Mouse (Mus musculus) heart, embryonic 13.5 days (tissue): Measurements from ENCODE around the gene Arhgef39. TPM values are rescaled to one million over a fixed set of nuclear protein-coding genes. Genes with fewer than 3 reads are reported as not detected.

Experiments used
- ATAC-seq: fragments of 200-750 bp; cut with Nextera tagmentation; 2 replicates; pipeline ENCODE4 v1.8.0; 2017; ENCODE audit warnings: moderate TSS enrichment; ENCODE audit not compliant: insufficient number of reproducible peaks, low FRiP score, low TSS enrichment; ENCODE audit errors: extremely low read depth
- H3K27ac ChIP-seq: fragments of 300-500 bp; sonication (generic); replicated peaks from 2 replicates; pipeline ENCODE4 v1.5.1; 2015; ENCODE audit warnings: moderate library complexity, mild to moderate bottlenecking, inconsistent platforms
- H3K27me3 ChIP-seq: fragments of 300-500 bp; sonication (generic); replicated peaks from 2 replicates; pipeline ENCODE4 v1.6.1; 2015; ENCODE audit warnings: mild to moderate bottlenecking, inconsistent platforms
- H3K36me3 ChIP-seq: fragments of 300-500 bp; sonication (generic); 2 replicates; pipeline ENCODE4 v1.6.1; 2015; ENCODE audit warnings: mild to moderate bottlenecking, inconsistent platforms
- H3K4me1 ChIP-seq: fragments of 300-500 bp; sonication (generic); 2 replicates; pipeline ENCODE4 v1.6.1; 2015; ENCODE audit warnings: inconsistent platforms
- H3K4me2 ChIP-seq: fragments of 300-500 bp; sonication (generic); 2 replicates; pipeline ENCODE4 v1.6.1; 2015; ENCODE audit warnings: inconsistent platforms, mild to moderate bottlenecking, moderate library complexity
- H3K4me3 ChIP-seq: fragments of 300-500 bp; sonication (generic); 2 replicates; pipeline ENCODE4 v1.5.1; 2015; ENCODE audit warnings: moderate library complexity, mild to moderate bottlenecking, inconsistent platforms
- H3K9ac ChIP-seq: fragments of 300-500 bp; sonication (generic); 2 replicates; pipeline ENCODE4 v1.6.1; 2015; ENCODE audit warnings: inconsistent platforms, mild to moderate bottlenecking, moderate library complexity
- H3K9me3 ChIP-seq: fragments of 300-500 bp; sonication (generic); 2 replicates; pipeline ENCODE4 v1.6.1; 2016; ENCODE audit warnings: inconsistent platforms
- WGBS: fragments of 180-500 bp; shearing (Covaris S2); methylation state at CpG from one replicate; pipeline ENCODE4 v1.1.7; 2015; ENCODE audit warnings: mixed read lengths; 5-methylcytosine and 5-hydroxymethylcytosine counted together
- polyA plus RNA-seq: library from polyadenylated mRNA; unstranded; fragments of >200 nt; fragmentation: Nextera tagmentation; extraction: Ambion mirVana; gene quantifications from 2 replicates; pipeline ENCODE4 v1.2.1, GENCODE M21; 2015

The Arhgef39 gene
- polyA plus RNA-seq, 1 experiment from 2014 or later = 32.0 TPM

DNA sequence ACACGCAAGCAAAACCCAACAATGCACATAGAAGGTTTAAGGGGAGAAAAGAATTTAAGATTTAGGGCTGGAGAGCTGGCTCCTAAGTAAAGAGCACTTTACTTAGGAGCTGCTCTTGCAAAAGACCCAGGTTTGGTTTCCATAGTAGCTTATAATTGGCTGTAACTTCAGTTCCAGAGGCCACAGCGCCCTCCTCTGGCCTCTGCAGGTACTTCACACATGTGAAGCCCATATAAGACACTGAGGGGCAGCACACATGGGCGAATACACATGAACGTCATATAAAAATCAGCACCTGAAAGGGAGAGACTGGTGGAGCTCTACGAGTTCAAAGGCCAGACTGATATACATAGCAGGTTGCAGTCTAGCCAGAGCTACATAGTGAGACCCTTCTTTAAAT, 28.4 kb upstream of the Arhgef39 start:
- H3K4me3 ChIP-seq = no peak overlapping the region
- no peak for ATAC-seq
- H3K9ac ChIP-seq = no peak overlapping the region
- H3K27me3 ChIP-seq = peaks cover 14% of the 10 kb centered on the region
- H3K36me3 ChIP-seq = peaks cover 27% of the 10 kb centered on the region
- H3K9me3 ChIP-seq = no peaks in the 10 kb centered on the region; the same call in 1 of the 2 replicates
- peaks cover 30% of the 10 kb centered on the region for H3K4me1 ChIP-seq
- H3K4me2 ChIP-seq = no peak overlapping the region
- H3K27ac ChIP-seq = no peak overlapping the region
- WGBS = 64% methylated on average over 5 of the region's 5 CpGs

DNA sequence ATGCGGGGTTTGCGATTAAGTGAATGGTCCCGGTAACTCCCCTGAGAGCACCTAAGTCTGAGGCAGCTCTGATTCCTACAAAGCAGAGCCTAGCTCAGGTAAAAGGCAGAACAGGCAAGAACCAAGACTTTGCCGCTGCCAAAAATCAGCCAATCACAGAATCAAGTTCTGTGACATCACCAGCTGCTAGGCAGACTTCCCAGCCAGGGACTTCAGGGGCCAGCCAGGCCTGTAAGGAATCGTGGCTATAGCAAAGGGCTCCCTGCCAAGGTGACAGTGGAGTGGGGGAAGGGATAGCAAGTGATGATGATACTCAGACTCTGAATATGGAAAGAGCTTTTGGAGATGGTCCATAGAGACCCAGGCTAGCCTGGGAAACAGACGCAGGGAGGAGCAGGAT, 20.5 kb upstream of the Arhgef39 start:
- 10% methylated on average over 6 of the region's 6 CpGs for WGBS
- Histone ChIP-seq H3K9ac (peak overlapping the region; percentile 87), H3K4me1 (peaks cover 75% of the 10 kb centered on the region), H3K4me2 (peak overlapping the region; percentile 76), H3K27ac (peak overlapping the region; percentile 90), H3K36me3 (peaks cover 47% of the 10 kb centered on the region), H3K9me3 (no peaks in the 10 kb centered on the region), H3K27me3 (peaks cover 31% of the 10 kb centered on the region), H3K4me3 (peak overlapping the region; percentile 60)
- ATAC-seq = no peak

- no peak overlapping the region for H3K27ac ChIP-seq
- peak overlapping the region; percentile 87 for H3K9ac ChIP-seq
- 30% methylated on average over 10 of the region's 10 CpGs for WGBS
- H3K4me1 ChIP-seq = peaks cover 79% of the 10 kb centered on the region
- peaks cover 50% of the 10 kb centered on the region for H3K36me3 ChIP-seq
- H3K27me3 ChIP-seq = peaks cover 31% of the 10 kb centered on the region
- H3K9me3 ChIP-seq = no peaks in the 10 kb centered on the region
- ATAC-seq = no peak
- H3K4me2 ChIP-seq = peak overlapping the region; percentile 76
- peak overlapping the region; percentile 60 for H3K4me3 ChIP-seq
Observed at GRCm38 (mm10) chr4:43519551-43519950, 20.1 kb upstream of the Arhgef39 start.

GRCm38 (mm10) chr4:43515764-43516708, 16.5 kb upstream of the Arhgef39 start:
- Histone ChIP-seq H3K4me2 (no peak overlapping the region), H3K4me3 (no peak overlapping the region), H3K27ac (no peak overlapping the region), H3K9ac (no peak overlapping the region), H3K36me3 (peaks cover 53% of the 10 kb centered on the region), H3K9me3 (no peaks in the 10 kb centered on the region), H3K27me3 (peaks cover 9% of the 10 kb centered on the region; the same call in 1 of the 2 replicates), H3K4me1 (peaks cover 74% of the 10 kb centered on the region)
- ATAC-seq = no peak
- WGBS = 57% methylated on average over 11 of the region's 11 CpGs

DNA sequence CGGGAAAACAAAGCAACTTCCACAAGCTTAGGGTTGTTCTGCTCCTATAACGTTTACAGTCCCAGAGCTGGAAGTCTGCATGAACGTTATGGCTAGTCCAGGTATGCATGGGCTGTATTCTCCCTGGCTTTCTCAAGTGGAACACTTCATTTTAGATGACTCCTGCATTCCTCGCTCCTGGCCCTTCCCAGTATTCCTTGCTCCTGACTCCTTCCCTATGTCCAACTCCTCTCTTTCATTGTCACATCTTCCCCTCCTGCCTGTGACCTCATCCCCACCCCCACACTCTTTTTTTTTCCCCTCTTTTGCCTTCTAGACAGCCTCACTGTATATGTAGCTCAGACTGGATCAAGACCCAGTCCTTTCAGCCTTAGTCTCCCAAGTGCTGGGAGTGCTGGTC, 14.3 kb upstream of the Arhgef39 start:
- WGBS = 48% methylated on average over 4 of the region's 4 CpGs
- H3K4me3 ChIP-seq = no peak overlapping the region
- no peak overlapping the region for H3K9ac ChIP-seq
- H3K27ac ChIP-seq = no peak overlapping the region
- peaks cover 59% of the 10 kb centered on the region for H3K4me1 ChIP-seq
- no peaks in the 10 kb centered on the region for H3K9me3 ChIP-seq
- H3K36me3 ChIP-seq = peaks cover 45% of the 10 kb centered on the region
- H3K4me2 ChIP-seq = no peak overlapping the region
- no peak for ATAC-seq
- peaks cover 2% of the 10 kb centered on the region; the same call in 1 of the 2 replicates for H3K27me3 ChIP-seq

DNA sequence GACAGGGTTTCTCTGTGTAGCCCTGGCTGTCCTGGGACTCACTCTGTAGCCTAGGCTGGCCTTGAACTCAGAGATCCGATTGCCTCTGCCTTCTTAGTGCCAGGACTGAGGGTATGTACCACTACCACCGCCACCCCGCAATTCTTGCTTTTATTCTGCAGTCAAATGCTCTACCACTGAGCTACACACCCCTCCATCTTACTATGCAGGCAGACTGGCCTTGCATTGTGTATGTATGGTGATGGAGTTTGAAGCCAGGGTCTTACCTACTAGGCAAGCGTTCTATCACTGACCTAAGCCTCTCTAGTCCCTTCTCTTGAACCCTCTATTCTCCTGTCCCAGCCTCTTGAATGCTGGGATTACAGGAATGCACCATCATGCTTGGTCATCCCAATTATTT, 13.8 kb upstream of the Arhgef39 start:
- Histone ChIP-seq H3K27ac (no peak overlapping the region), H3K36me3 (peaks cover 40% of the 10 kb centered on the region), H3K4me3 (no peak overlapping the region), H3K4me2 (no peak overlapping the region), H3K9me3 (no peaks in the 10 kb centered on the region), H3K9ac (no peak overlapping the region), H3K27me3 (no peaks in the 10 kb centered on the region; the same call in 1 of the 2 replicates), H3K4me1 (peaks cover 57% of the 10 kb centered on the region)
- WGBS = 79% methylated on average over 4 of the region's 4 CpGs
- no peak for ATAC-seq

DNA sequence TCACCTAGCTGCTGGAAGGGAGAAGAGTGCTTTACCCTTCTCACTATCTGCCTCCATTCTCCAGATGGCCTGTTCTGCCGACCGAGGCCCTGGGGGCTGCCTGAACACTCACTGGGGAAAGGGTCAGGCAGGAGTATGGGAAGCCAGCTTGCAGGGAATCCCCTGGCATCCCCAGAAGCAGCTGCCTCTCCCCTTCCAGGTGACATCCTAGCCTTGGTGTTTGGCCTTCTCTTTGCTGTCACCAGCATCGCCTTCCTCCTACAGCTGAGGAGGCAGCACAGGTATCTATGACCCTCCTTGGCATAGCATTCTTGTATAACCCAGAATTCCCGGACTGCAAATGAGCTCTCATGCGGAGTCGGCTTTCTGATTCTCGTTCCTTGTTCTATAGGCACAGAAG, 13.2 kb upstream of the Arhgef39 start:
- Histone ChIP-seq H3K36me3 (peaks cover 34% of the 10 kb centered on the region), H3K4me1 (peaks cover 59% of the 10 kb centered on the region), H3K4me2 (no peak overlapping the region), H3K27ac (no peak overlapping the region), H3K9ac (no peak overlapping the region), H3K27me3 (0 out of 2 replicates have a peak, but pooled peaks cover 2% of the 10 kb centered on the region), H3K9me3 (no peaks in the 10 kb centered on the region), H3K4me3 (no peak overlapping the region)
- 43% methylated on average over 7 of the region's 7 CpGs for WGBS
- no peak for ATAC-seq

- no peak overlapping the region for H3K9ac ChIP-seq
- 49% methylated on average over 19 of the region's 19 CpGs for WGBS
- H3K4me2 ChIP-seq = no peak overlapping the region
- no peak overlapping the region for H3K4me3 ChIP-seq
- no peak for ATAC-seq
- H3K27me3 ChIP-seq = peaks cover 10% of the 10 kb centered on the region; the same call in 1 of the 2 replicates
- peaks cover 26% of the 10 kb centered on the region for H3K36me3 ChIP-seq
- no peak overlapping the region for H3K27ac ChIP-seq
- H3K4me1 ChIP-seq = peaks cover 60% of the 10 kb centered on the region
- no peaks in the 10 kb centered on the region for H3K9me3 ChIP-seq
Observed at GRCm38 (mm10) chr4:43511675-43512454, 12.4 kb upstream of the Arhgef39 start.

GRCm38 (mm10) chr4:43509109-43509508, 9.6 kb upstream of the Arhgef39 start:
- Histone ChIP-seq H3K27ac (no peak overlapping the region), H3K9me3 (no peaks in the 10 kb centered on the region), H3K4me3 (peak overlapping the region; percentile 58), H3K4me2 (peak overlapping the region; percentile 88), H3K4me1 (peaks cover 38% of the 10 kb centered on the region), H3K9ac (peak overlapping the region; percentile 84), H3K36me3 (no peaks in the 10 kb centered on the region), H3K27me3 (peaks cover 11% of the 10 kb centered on the region; the same call in 1 of the 2 replicates)
- WGBS = 33% methylated on average over 9 of the region's 9 CpGs
- no peak for ATAC-seq

- Histone ChIP-seq H3K9ac (peak overlapping the region; percentile 84), H3K36me3 (no peaks in the 10 kb centered on the region), H3K4me3 (peak overlapping the region; percentile 58), H3K27me3 (peaks cover 11% of the 10 kb centered on the region; the same call in 1 of the 2 replicates), H3K4me2 (peak overlapping the region; percentile 88), H3K4me1 (peaks cover 33% of the 10 kb centered on the region), H3K9me3 (no peaks in the 10 kb centered on the region), H3K27ac (peak overlapping the region; percentile 55; the same call in 1 of the 2 replicates)
- WGBS = 2% methylated on average over 13 of the region's 13 CpGs
- ATAC-seq = peak; percentile 60; the same call in 1 of the 2 replicates
Observed at GRCm38 (mm10) chr4:43508666-43508997, 9.1 kb upstream of the Arhgef39 start.
